Mouse (Mus musculus) gastrocnemius, adult 2 months (tissue): Measurements from ENCODE around the gene Gk5. TPM values are rescaled to one million over a fixed set of nuclear protein-coding genes. Genes with fewer than 3 reads are reported as not detected.
"Not testable (repeated sequence)": the region's sequence is repeated elsewhere in the genome, so short reads cannot be mapped to it uniquely, and the experiment has no call there.

Source experiments
- DNase-seq: peaks from one replicate; pipeline ENCODE4 v3.0.0; 2022
- H3K27ac ChIP-seq: fragments of 200-600 bp; 2 replicates; pipeline ENCODE4 v1.8.1; 2022; ENCODE audit warnings: mild to moderate bottlenecking
- H3K4me3 ChIP-seq: fragments of 200-600 bp; 2 replicates; pipeline ENCODE4 v1.8.1; 2022; ENCODE audit warnings: mild to moderate bottlenecking, moderate library complexity
- CTCF ChIP-seq: fragments of 200-600 bp; IDR thresholded peaks from 2 replicates; pipeline ENCODE4 v1.8.1; 2022; ENCODE audit warnings: antibody characterized with exemption, mild to moderate bottlenecking, moderate library complexity
- intact Hi-C: fragments of 180-260 bp; cut with DNase I; formaldehyde crosslinking; loops from one replicate; pipeline ENCODE4 v1.15.1; 2025
- long read RNA-seq, 2 experiments: library from polyadenylated mRNA; stranded (forward); transcript quantifications; one replicate each; pipeline ENCODE4 v2.0.0; 2021
- total RNA-seq, 2 experiments: library from RNA; stranded (reverse); gene quantifications; 2 replicates each; pipeline ENCODE4 v1.2.3; 2021

Gk5 gene
- total RNA-seq: 1 to 10 TPM; 1.5 TPM
- long read RNA-seq, experiment 1: 0 reads
- long read RNA-seq, experiment 2, partial matches to known transcripts: 0 of 2 reads
- long read RNA-seq, experiment 2, other reads (novel, unspliced or antisense): 0 of 2 reads

DNA sequence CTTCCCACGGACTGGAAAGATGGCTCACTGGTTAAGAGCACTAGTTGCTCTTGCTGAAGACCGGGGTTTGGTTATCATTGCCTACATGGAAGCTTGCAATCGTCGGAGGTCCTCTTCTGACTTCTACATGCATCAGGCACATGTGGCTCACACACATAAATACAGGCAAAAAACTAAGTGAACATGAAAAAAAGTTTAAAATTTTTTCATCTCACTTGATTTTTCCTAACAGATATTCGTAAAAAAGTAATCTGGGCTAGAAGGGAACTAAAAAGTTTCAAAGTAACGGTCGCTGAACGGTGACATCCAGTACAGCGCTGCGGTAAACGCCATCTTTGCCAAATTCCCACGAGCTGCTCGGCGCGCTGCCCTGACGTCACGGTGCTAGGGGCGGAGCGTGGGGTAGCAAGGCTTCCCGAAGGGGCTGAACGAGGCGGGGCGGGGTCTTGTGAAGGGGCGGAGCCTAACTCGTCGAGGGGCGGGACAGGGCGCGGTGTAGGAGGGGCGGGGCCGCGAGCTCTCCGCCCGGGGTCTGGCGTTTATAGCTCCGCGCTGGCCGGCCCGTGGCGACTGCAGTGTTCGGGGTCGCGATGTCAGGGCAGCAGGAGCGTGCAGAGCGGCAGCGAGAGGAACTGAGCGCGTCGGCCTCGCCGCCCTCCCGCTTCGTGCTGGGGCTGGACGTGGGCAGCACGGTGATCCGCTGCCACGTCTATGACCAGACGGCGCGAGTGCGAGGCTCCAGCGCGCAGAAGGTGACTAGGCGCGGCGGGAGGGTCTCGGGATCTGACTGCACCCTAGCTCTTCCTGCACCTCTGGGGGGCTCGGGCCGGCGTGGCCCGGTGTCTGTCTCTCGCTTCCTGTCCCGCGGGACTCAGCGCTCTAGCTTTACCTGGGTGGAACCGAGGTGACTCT lies at the start of gene Gk5:
Gene Gk5, plus strand, starts transcription at position 502 of the 912 bp plus-strand sequence.
- H3K27ac ChIP-seq: peak within 1 kb of the TSS; percentile 91
- TF ChIP-seq CTCF: no peak
- intact Hi-C loops: loop anchor here (5.0 kb wide), 2 partner anchors 78 to 167 kb away; partner anchors contain the start of genes Tfdp2 and Xrn1
- H3K4me3 ChIP-seq: peak within 1 kb of the TSS; percentile 84
- DNase-seq: peak; percentile 99

DNA sequence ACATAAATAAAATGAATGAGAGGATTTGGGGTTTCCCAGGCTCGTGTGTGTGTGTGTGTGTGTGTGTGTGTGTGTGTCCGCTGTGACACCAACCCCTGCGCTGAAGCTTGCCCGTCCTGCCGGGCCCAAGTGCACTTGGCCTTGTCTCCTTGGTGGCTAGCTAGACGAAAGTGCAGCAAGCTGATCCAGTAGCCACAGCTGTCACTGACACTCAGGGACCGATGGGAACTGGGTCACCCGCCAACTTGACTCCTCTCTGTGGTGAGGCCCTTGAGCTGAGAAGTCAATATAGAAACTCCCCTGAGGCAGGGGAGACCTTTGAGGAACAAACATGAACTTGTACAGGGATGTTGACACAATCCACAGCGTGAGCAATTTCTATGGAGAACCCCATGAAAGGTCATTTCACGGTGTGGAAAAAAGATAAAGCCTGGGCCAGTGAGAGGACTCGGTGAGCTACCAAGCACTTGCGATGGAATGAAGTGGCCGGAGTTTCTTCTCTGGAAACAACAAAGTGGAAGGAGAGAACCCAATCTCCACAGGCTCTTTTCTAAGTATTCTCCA lies 40.3 kb upstream of the Gk5 start:
- Histone ChIP-seq H3K27ac (no peak overlapping the region), H3K4me3 (no peak overlapping the region)
- DNase-seq: peak; percentile 65
- TF ChIP-seq CTCF: no peak
- intact Hi-C loops: no loop called here

DNA sequence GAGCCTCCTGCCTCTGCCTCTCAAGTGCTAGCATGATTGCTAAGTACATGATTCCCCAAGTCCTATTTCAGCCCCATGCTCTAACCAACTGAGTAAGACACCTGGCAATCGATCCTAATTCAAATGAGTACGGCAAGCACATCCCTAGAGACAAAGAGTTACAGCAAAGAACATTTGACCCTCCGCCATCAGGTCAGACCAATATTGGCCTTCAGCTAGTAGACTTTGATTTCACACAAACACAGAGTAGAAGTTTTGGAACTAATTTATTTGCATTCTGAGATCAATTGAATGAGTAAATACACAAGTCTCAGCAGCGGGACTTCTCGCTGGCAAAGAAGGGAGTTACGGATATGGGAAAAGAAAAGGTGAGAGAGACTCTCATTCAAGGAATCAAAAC lies 33.9 kb upstream of the Gk5 start:
- TF ChIP-seq CTCF: no peak
- no peak for DNase-seq
- intact Hi-C loops: no loop called here
- no peak overlapping the region for H3K4me3 ChIP-seq
- no peak overlapping the region for H3K27ac ChIP-seq

DNA sequence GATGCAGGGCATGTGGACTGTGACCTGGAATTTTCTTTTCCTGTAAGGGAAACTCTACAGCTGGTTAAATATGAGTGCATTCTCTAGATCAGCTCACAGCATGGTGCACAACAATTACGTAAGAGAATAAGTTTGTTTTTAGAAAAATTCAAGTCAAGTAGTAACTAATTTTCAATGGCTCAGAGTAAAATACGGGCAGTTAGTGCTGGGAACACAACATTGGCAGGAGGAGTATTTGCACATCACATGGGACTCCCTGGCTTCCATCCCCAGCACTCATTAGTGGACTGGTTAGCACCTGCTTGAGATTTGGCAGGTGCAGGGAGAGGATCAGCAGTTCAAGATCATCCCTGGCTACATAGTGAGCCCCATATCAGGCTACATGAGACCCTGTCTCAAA lies 31.5 kb upstream of the Gk5 start:
- H3K27ac ChIP-seq: no peak overlapping the region
- no peak overlapping the region for H3K4me3 ChIP-seq
- intact Hi-C loops: no loop called here
- no peak for TF ChIP-seq CTCF
- no peak for DNase-seq

DNA sequence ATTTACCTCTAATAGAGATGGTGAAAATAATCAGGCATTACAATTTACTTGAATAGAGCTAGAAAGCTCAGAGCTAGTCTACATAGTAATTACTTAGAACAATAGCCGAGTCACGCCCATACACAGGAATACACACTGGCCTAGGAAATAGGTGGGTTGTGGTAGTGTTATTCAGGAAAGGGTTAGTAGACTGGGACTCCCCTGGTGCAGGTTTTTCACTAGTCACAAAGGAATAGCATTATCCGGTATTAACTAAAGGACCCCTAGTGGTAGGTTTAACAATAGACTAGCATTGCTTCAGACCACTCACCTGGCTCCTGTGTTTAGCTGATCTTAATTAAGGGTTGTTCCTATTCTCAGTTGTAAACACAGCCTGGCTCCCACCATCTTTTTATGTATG lies 30.7 kb upstream of the Gk5 start:
- DNase-seq, intact Hi-C loops, H3K27ac ChIP-seq, H3K4me3 ChIP-seq: not testable (repeated sequence)

DNA sequence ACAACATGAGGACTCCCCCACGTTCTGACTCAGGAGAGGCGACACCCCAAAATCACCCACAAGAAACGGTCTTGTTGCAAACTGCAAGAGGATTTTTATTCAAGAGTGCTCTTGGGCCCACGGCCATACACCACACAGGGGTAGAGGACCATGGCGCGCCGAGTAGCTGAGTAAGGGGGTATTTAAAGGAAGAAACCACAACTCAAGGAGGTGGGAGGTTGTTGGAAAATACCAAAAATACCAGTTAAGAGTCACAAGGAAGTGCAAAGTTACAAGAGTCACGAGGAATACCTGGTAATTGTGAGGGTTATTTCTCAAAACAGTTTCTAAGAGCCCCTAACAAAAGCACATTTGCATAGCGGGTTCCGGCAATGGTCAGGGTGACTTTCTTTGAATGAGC lies 26.5 kb upstream of the Gk5 start:
- intact Hi-C loops, DNase-seq, H3K4me3 ChIP-seq, H3K27ac ChIP-seq: not testable (repeated sequence)

DNA sequence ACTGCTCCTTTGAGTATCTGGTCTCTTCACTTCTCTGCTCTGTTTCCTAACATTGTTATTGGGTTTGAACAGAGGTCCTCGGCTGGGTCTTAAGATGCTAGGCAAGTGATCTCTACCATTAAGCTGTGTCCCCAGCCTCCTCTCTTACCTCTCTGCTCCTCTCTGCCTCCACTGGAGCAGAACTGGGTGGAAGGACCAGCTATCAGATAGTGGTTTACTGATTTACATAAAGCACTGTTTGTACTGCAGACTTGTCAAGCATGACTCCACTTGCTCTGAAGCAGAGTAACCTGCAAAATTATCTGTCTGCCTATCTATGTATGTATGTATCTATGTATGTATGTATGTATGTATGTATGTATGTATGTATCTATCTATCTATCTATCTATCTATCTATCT lies 25.9 kb upstream of the Gk5 start:
- Histone ChIP-seq H3K4me3 (no peak overlapping the region), H3K27ac (no peak overlapping the region)
- no peak for TF ChIP-seq CTCF
- intact Hi-C loops: no loop called here
- DNase-seq: no peak

DNA sequence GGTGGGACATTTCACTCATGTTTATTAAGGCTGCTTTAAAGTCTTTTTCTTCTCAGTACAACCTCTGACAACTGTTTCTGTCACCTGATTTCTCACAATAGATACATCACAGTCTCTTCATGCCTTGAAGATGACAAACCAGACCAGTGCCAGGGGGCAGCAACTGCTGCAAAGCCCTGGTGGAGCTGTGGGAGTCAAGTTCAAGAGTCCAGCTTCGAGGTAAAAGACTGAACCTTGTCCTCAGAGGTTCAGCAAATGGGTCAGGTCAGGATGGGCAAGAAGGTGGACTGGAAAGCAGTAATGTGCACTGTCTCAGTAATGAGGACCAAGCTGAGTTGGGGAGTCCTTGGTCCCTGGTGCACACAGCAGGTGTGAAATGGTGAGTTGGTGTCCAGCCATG lies 24.8 kb upstream of the Gk5 start:
- TF ChIP-seq CTCF: no peak
- intact Hi-C loops: no loop called here
- no peak for DNase-seq
- Histone ChIP-seq H3K4me3 (no peak overlapping the region), H3K27ac (no peak overlapping the region)

DNA sequence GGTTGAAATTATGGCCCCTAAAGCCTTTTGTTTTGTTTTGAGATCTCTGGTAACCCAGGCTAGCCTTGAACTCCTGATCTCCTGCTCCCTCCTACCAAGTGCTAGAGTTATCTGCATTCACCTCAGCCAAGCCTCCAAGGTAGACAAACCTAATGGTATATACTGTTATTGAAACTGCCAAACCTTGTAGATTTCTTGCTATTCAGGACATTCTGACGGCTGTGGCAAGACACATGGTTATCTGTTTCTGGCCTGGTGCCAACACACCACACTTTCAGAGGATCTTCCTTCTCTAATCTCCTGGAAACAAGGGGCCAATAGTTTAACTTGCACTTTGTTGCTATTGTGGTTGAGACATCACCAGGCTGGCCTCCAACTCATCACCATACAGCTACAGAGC lies 24.0 kb upstream of the Gk5 start:
- no peak for TF ChIP-seq CTCF
- H3K27ac ChIP-seq: no peak overlapping the region
- intact Hi-C loops: no loop called here
- no peak overlapping the region for H3K4me3 ChIP-seq
- no peak for DNase-seq

DNA sequence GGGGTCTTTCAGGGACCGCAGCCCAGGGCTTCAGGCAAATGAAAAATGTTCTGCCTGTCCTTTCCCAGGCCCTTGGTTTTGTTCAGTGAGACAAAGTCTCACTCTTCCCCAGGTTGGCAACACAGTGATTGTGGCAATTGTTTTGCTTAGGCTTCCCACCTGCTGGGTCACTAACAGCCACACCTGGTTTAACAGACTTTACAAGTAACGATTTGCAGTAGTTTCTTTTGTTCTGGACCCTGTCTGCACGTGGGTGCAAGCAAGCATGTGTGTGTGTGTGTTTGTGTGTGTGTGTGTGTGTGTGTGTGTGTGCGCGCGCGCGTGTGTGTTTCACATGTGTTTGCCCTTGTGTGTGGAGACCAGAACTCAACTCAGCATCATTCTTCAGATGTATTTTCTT lies 16.3 kb upstream of the Gk5 start:
- no peak overlapping the region for H3K27ac ChIP-seq
- TF ChIP-seq CTCF: no peak
- intact Hi-C loops: no loop called here
- DNase-seq: no peak
- H3K4me3 ChIP-seq: no peak overlapping the region

DNA sequence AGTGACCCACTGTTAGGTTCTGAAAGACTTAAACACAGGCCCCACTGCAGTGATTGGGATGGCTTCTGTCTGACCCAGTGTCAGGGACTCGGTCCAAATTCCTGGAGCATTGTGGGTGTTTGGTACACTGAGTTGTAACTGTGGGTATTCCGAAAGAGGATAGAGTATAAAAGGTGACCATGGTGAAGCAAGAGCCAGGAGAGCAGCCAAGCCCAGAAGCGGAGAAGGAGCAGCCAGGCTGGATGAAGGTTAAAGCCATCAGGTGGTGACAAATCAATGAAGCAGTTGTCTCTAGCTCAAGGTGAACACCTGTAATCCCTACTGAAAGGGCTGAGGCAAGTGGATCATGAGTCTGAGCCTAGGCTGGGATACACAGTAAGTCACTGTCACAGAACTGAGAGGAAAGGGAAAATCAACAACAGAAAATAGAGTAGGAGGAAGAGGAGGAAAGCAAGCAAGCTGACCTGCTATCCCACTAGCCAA lies 6.2 kb upstream of the Gk5 start:
- no peak for DNase-seq
- Histone ChIP-seq H3K27ac (no peak overlapping the region), H3K4me3 (no peak overlapping the region)
- intact Hi-C loops: no loop called here
- TF ChIP-seq CTCF: no peak

DNA sequence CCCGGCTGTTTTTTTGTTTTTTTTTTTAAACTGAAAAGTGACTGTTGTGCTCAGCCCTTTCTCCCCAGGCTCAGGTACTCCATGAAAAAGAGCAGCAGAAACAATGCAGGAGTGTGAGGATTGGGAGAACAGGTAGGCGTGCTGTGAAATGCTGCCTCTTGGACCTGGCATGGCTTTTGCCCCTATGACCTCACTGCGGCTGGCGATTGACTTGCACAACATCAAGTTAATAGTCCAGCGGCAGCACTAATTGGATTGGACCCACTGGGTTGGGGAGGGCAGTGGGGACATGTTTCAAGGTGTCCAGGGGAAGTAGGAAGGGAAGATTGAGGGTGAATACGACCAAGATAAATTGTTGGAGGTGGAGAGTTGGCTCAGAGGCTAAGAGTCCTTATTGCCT lies 2.4 kb upstream of the Gk5 start:
- DNase-seq: no peak
- intact Hi-C loops: loop anchor here (5.0 kb wide), 2 partner anchors 80 to 164 kb away; partner anchors contain the start of genes Tfdp2 and Xrn1
- Histone ChIP-seq H3K4me3 (no peak overlapping the region), H3K27ac (no peak overlapping the region)
- no peak for TF ChIP-seq CTCF

DNA sequence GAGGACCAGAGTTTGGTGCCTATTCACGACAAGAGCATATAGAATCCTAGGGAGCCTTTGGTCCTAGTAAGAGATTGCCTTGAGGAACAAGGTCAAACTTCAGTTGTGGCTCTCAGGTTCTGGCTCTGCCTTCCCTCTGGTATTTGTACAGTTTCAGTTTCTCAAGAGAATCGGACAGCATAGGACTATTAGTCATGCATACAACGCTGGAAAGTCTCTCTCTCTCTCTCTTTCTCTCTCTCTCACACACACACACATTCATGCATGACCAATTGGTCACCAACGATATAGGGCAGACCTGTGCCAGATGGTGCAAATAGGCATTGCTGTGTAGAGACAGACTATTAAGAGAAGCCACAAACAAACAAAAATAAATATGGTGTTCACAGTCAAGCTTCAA lies 946 bp upstream of the Gk5 start:
- no peak for TF ChIP-seq CTCF
- Histone ChIP-seq H3K4me3 (peak overlapping the region; percentile 84), H3K27ac (peak overlapping the region; percentile 91)
- no peak for DNase-seq
- intact Hi-C loops: loop anchor here (5.0 kb wide), 2 partner anchors 79 to 166 kb away; partner anchors contain the start of genes Tfdp2 and Xrn1
